Mouse (Mus musculus) NIH3T3 (cell line): ENCODE data around the gene Trim54.

Source experiments
- DNase-seq: peaks from one replicate; pipeline ENCODE4 v3.0.0-alpha.2; 2012; ENCODE audit warnings: low read depth

Trim54 gene

DNA sequence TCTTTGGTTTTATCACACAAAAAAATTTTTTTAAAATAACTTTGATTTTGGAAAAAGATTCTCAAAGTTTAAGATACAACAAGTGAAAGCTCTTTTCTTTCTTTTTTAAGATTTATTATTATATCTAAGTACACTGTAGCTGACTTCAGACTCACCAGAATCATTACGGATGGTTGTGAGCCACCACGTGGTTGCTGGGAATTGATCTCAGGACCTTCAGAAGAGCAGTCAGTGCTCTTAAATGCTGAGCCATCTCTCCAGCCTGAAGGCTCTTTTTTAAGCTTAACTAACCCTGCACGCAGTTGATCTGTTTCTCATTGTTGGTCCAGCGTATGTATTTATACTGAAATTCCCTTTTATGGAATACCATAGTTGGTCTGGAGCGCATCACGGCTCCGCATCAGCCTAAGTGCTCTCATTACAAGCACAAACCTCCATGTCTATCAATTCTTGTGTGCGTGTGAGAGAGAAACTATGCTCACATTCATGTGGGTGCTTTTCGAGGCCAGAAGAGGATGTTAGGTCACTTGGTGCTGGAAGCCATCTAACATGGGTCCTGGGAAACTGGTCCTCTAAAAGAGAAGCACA is 64.8 kb downstream of the Trim54 start:
- no peak for DNase-seq

DNA sequence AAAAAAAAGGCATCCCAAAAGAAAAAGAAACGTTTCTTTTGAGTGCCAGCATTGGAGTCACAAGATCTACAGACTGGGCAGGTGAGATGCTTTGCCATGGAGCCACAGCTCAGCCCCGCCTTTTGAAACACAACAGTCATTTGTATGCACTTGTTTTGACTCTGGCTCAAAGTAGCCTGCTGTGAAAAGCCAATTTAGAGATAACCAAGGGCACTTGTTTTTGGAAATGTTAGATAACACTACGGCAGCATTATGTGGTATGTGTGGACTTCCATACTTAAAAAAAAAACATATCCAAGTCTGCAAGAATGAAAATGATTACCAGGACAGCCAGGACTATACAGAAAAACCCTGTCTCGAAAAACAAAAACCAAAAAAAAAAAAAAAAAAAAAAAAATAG is 67.2 kb downstream of the Trim54 start:
- no peak for DNase-seq
